Mouse (Mus musculus): Measurements from ENCODE around the gene Zfyve1.
"Not testable (repeated sequence)": the region's sequence is repeated elsewhere in the genome, so short reads cannot be mapped to it uniquely, and the experiment has no call there.

Gene Zfyve1

DNA sequence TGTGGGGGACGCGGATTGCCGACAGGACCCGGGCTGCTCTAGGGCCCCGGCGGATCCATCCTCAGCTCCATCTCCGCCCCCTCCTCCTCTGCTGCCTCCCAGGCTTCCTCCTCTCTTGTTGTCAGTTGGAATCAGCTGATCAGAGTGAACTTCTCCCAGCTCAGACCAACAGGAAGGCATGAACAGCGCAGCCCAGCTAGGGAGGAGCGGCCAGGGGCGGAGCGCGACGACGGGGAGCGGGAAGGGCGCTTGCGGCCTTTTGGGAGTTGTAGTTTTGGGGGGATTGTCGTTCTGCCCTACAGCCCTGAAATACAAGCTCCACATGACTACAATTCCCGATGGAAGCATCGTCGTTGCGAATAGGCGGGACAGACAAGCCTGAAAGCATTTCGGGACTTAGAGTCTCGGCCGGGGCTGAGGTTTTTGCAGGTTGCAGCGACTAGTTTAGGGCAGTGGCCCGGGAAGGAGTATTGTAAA is at the start of gene Zfyve1:
Gene Zfyve1 (minus strand): TSS at position 198 of the 477 bp plus-strand sequence.
- peak; percentile 97 to 98 for DNase-seq (ENCODE audit: low spot score in 2 of 2)

GRCm38 (mm10) chr12:83643116-83643515 is 46.1 kb upstream of the Zfyve1 start:
- no peak for DNase-seq (ENCODE audit: low spot score in 2 of 2)

- no peak for DNase-seq (ENCODE audit: low spot score in 2 of 2)
These were observed 44.2 kb upstream of the Zfyve1 start for GRCm38 (mm10) chr12:83641233-83641632.

DNA sequence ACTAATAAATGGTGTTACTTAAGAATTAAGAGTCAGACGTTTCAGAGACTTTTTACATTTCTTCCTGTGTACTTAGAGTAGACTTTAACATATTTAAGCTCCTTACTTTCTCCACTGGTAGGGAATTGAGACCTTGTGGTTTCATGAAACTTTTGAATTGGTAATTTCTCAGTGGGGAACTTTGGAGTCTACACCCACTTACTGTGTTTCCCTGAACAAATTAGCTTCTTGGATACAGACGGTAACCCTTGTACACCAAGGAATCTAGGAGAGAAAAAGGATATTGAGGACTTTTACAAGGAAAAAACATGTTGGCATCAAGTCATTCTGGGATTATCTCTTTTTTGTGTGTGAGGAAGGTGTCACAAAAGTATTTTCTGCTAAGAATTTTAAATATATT is 36.8 kb upstream of the Zfyve1 start:
- no peak for DNase-seq (ENCODE audit: low spot score in 2 of 2)

DNA sequence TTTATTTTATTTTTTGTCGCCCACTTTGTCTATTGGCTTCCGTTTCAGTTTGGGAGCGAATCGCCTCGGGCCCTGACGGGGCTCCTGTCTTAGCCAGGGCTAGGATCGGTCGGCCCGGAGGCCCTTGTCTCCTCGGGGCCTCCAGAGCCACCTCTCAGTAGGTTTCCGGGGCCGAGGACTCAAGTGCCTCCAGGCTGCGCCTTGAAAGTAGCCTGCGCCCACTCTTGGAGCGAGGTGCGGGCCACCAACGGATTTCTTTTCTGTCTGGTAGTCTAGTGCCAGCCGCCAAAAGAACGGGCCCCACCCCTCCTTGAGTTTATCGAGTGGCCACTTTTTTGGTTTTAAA is 35.6 kb upstream of the Zfyve1 start:
- peak; percentile 52 to 67 for DNase-seq (ENCODE audit: low spot score in 2 of 2)

DNA sequence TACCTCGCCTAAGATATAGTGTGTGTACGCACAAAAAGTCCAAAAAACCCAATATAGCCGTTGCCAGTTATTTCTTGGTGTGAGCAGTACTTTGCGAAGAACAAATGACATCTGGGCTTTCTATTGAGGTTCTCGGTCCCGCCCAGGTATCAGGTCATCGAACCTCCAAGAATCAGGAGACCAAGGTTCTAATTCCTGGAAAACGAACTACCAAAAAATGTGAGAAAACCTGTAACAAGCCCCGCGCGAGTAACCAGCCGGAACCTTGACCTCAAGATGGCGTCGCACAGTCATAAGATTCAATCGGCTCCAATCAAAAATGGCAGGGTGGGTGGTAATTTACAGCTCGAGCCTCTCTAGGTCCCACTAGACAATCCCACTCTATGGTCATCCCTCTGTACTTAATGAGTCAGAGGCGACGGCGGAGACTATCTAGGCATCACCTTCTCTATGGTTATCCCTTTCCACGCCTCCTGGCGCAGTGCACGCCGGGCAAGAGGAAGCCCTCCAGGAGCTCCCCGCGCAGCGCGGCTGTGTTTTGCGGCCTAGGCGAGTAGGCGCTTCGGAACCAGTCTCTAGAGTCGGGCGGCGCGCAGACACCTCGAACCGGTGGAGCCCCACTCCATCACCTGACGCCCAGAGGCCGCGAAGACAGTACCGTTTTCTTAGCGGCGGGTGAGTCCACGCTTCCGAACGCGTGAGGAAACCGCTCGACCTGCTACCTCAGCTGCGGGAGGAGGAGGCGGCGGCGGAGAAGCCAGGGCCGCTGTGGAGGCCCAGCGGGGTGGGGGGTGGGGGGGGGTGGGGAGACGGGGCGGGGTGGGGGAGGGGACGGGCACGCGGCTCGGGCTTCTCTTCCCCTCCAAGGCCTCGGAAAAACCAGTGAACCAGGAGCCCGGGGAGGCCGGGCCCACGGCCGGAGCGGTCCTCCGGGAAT is 35.0 kb upstream of the Zfyve1 start:
- peak; percentile 97 to 99 for DNase-seq (ENCODE audit: low spot score in 2 of 2)

DNA sequence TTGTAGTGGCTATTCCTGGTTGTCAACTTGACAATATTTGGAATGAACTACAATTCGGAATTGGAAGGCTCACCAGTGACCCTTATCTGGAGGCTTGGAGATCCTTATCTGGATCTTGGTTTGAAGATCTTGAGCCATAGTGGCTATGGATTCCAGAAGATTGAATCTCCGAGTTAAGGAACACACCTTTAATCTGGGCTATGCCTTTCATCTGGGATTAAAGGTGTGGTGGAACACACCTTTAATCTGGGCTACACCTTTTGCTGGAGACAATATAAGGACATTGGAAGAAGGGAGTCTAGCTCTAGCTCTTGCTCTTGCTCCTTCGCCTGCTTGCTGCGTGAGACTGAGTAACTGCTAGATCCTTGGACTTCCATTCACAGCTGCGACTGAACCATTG is 33.9 kb upstream of the Zfyve1 start, which contains the start of gene Rbm25:
Gene Rbm25 (plus strand): TSS at position 301 of the 400 bp plus-strand sequence.
- DNase-seq (ENCODE audit: low spot score in 2 of 2), result not testable (repeated sequence)

- DNase-seq (ENCODE audit: low spot score in 2 of 2), result no peak
These were observed 27.3 kb upstream of the Zfyve1 start for GRCm38 (mm10) chr12:83624321-83624720.

GRCm38 (mm10) chr12:83622031-83622755 is 25.2 kb upstream of the Zfyve1 start:
- no peak for DNase-seq (ENCODE audit: low spot score in 2 of 2)

DNA sequence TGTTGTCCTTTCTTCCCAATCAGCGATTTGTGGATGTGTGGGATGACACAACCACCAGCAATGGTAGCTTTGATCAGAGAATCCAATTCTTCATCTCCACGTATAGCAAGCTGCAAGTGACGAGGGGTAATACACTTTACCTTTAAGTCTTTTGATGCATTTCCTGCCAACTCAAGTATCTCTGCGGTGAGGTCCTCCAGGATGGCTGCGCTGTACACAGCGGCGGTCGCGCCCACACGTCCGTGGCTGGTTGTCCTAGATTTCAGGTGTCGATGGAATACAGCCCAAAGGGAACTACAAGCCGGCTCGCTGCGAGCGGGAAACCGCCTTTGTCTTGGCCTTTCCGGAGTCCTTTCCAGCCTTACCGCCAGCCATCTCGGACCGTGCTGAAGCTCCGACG is 23.7 kb upstream of the Zfyve1 start:
- DNase-seq (ENCODE audit: low spot score in 2 of 2), result not testable (repeated sequence)

DNA sequence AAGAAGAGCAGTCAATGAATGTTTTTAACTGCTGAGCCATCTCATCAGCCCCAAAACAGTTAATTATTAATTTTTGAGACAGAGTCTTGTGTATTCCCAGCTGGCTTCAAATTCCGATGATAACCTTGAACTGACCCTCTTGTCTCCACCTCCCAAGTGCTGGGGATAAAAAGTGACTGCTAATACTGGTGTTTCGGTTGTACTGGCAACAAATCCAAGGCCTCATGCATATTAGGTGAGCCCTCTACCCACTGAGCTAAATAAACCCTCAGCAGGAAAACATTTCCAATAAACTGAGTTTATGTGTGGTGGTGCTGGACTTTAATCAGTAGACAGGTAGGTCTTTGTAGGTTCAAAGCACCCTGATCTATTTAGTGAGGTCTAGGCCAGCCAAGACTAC is 22.0 kb upstream of the Zfyve1 start:
- no peak for DNase-seq (ENCODE audit: low spot score in 2 of 2)

DNA sequence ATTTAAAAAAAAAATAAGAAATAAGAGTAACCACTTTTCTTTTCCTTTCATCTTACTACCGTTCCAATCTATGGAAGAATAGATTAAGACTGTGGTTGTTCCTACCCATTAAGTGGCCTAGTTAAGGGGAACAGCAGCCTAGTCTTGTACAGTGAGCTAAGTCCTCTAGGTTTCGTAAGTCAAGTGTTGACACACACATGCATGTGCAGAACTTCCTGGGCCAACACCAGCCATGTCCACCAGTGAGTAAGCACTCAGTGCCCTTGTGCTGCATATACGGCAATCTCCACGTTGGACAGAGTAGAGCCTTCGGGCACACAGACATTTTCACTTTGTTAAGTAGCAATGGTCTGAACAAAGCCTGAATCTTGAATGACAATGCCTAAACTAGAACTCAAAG is 20.2 kb upstream of the Zfyve1 start:
- no peak for DNase-seq (ENCODE audit: low spot score in 2 of 2)

GRCm38 (mm10) chr12:83606411-83606810 is 9.4 kb upstream of the Zfyve1 start:
- not testable (repeated sequence) for DNase-seq (ENCODE audit: low spot score in 2 of 2)

- no peak for DNase-seq (ENCODE audit: low spot score in 2 of 2)
These were observed 5.3 kb upstream of the Zfyve1 start for GRCm38 (mm10) chr12:83602285-83602684.

- DNase-seq (ENCODE audit: low spot score in 2 of 2), result no peak
These were observed 859 bp upstream of the Zfyve1 start for GRCm38 (mm10) chr12:83597881-83598280.

DNA sequence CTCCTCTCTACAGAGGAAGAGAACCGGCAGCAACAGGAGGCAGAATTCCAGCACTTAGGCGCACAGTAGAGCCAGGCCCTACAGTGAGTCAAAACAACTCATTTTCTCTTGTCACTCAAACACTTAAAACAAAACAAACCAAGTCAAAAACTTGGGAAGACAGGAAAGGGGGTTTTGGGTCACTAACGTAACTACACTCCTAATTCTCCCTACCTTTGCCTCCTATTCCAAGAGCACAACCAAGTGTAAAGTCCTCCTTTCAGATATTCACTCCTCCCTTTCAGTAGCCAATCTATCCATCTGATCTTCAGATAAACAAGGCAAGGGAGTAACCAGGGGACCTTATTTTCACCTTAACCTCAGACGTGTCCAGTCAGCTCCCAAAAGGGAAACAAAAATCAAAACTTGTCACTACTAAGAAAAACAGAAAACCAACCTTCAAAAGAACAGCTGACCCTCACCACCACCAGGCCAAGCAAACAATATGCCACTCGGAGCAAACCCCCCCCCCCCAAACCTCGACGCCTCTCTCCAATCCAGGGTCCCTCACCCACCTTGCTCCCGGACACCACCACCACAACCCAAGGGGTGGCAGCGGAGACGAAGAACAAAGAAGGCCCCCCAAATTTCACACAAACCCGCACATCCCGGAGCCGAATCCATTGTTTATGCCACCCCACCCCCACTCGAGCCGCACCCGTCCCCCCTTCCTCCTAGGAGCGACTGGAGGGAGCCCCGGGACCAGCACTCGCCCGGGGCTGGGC is 649 bp downstream of the Zfyve1 start:
- no peak for DNase-seq (ENCODE audit: low spot score in 2 of 2)

DNA sequence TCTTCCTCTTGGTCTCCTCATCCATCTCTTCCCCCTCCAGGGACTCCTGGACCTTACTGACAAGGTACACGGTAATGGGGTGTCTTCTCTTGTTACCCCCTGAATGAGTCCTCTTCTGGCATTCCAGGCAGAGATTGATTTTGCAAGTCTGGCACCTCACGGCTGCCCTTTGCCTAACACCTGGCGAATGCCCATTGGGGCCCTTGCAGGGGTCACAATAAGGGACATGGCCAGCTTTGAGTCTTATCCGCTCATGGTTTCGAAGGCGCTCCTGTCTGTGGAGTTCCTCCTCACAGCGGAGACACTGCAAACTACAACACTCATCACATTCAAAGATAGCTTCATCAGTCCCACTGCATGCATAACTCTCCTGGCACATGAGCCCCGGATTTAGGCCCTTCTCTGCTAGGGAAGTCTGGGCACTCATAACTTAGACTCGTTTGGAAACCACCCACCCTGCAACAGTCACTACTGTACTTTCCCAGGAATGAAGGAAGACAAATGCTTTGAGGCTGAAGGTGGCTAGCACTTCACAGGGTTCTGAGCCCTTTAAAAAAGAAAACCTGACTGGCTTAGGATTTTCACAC is 2.5 kb downstream of the Zfyve1 start:
- peak; percentile 30 to 43 for DNase-seq (ENCODE audit: low spot score in 2 of 2)

GRCm38 (mm10) chr12:83591754-83592501 is 5.1 kb downstream of the Zfyve1 start:
- no peak for DNase-seq (ENCODE audit: low spot score in 2 of 2)

GRCm38 (mm10) chr12:83586628-83587027 is 10.4 kb downstream of the Zfyve1 start:
- no peak for DNase-seq (ENCODE audit: low spot score in 2 of 2)

DNA sequence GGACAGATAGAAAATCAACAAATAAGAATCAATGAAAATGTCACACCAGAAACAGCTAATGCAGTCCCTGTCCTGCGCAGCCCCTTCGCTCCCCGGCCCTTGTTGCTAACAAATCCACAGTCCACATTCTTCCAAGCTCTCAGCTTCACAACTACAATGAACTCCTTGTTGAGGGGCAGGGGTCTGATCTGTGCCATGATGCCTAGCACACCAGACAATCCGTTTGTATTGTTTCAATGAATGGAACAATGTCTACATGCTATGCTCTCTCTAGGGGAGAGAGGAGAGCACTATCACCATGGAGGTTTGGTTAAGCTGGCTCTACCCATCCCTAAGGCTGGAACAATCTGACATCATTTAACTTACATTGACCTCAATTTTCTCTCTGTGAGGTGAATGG is 14.3 kb downstream of the Zfyve1 start:
- no peak for DNase-seq (ENCODE audit: low spot score in 2 of 2)

DNA sequence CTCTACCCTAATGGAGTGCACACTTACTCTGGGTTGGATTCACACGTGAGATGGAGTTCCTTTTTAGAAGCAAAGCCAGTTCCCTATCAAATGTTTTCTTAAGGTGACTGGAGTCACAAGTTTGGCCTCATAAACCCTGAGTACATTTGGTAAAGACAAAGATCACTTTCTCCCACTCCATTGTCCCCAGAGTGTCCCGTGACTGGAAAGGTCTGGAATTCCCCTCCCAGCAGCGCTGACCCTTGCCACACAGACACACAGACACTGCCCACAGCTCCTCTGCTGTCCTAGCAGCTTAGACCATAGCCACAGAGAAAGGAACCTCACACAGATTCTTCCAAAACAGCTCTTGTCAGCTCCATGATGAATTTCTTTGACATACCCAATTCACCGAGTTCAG is 14.9 kb downstream of the Zfyve1 start:
- no peak for DNase-seq (ENCODE audit: low spot score in 2 of 2)

Data from right cerebral cortex, postnatal 10 days (tissue).